Comparison of ENCODE assay signal across 18 mouse cellular contexts in the genomic region with DNA sequence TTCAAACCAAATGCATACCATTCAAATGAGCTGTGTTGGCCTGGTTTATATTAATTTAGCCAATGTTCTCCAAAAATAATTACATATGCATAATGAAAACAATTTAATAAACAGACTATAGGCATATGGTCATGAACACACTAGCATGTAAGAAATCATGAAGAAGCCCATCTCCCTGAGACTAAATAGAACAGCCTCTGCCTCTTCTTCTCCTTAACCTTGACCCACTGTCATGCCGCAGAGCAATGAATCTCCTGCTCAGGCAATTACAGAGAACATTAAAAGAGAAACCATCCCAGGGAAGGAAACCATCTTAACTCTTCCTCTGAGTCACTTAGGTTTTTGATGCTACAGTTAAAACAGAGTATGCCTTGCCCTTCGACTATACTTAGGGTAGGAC.
DNase-seq lines count a peak whose midpoint lies in the region; ATAC-seq and TF ChIP-seq lines count a peak whose summit lies in the region.
"Had no signal": no experiment of that assay in that cellular context is flagged by ENCODE, and none has a peak within 500 bp of the region (broad histone marks: within the 10 kb centered on the region; RNA-seq: fewer than 3 reads in every experiment).

No protein-coding gene starts in this region.

- TF ChIP-seq CTCF in liver, postnatal 0 days (IDR thresholded peaks at IDR 0.05; ENCODE audit: low read depth), result no peak

- intact Hi-C loops in heart, postnatal 36 days (cut with DNase I), result no loop called here

- H3K4me2 ChIP-seq in liver, embryonic 11.5 days, result no peak overlapping the region
- H3K4me2 ChIP-seq in liver, postnatal 0 days (ENCODE audit: low read depth, low read length), result no peak overlapping the region
- H3K4me2 ChIP-seq in intestine, embryonic 15.5 days (replicated peaks), result no peak overlapping the region
- H3K4me2 ChIP-seq: forebrain, embryonic 12.5 days; limb, embryonic 15.5 days; liver, embryonic 15.5 days; midbrain, embryonic 11.5 days had no signal

- no peaks in the 10 kb centered on the region for H3K27me3 ChIP-seq in liver, embryonic 11.5 days (replicated peaks; ENCODE audit: control insufficient read depth, insufficient read depth, low read length)
- no peaks in the 10 kb centered on the region for H3K27me3 ChIP-seq in liver, postnatal 0 days (ENCODE audit: insufficient read depth, low read length)
- no peaks in the 10 kb centered on the region for H3K27me3 ChIP-seq in intestine, embryonic 15.5 days (replicated peaks)
- H3K27me3 ChIP-seq: forebrain, embryonic 12.5 days; limb, embryonic 15.5 days; liver, embryonic 15.5 days had no signal

- H3K27ac ChIP-seq in liver, embryonic 11.5 days (ENCODE audit: low read depth, low read length), result no peak overlapping the region
- H3K27ac ChIP-seq in liver, postnatal 0 days (ENCODE audit: low read depth), result no peak overlapping the region
- 0 out of 2 replicates have a peak overlapping the region, but pooled peaks have one; percentile 9 for H3K27ac ChIP-seq in intestine, embryonic 15.5 days
- H3K27ac ChIP-seq: forebrain, embryonic 12.5 days; liver, embryonic 15.5 days had no signal

- TF ChIP-seq EP300 in liver, postnatal 0 days (IDR thresholded peaks at IDR 0.05; ENCODE audit: low read depth), result no peak

- H3K36me3 ChIP-seq in liver, embryonic 11.5 days (ENCODE audit: control insufficient read depth, insufficient read depth, low read length), result no peaks in the 10 kb centered on the region
- H3K36me3 ChIP-seq in liver, postnatal 0 days (replicated peaks; ENCODE audit: insufficient read depth, low read length), result no peaks in the 10 kb centered on the region
- no peaks in the 10 kb centered on the region for H3K36me3 ChIP-seq in intestine, embryonic 15.5 days
- H3K36me3 ChIP-seq: forebrain, embryonic 12.5 days; limb, embryonic 15.5 days; liver, embryonic 15.5 days had no signal

- DNase-seq in heart, postnatal 4 days, result peak; percentile 2
- no peak for DNase-seq in heart, postnatal 36 days
- peak; percentile 8 for DNase-seq in liver, embryonic 11.5 days (ENCODE audit: low spot score)
- DNase-seq in liver, postnatal 0 days, result no peak
- peak; percentile 42 for DNase-seq in mesoderm, embryonic 11.5 days (ENCODE audit: low read depth, low spot score)
- no peak for DNase-seq in thymus, postnatal 4 days
- DNase-seq: cerebellum, adult 9-10 months; gastrocnemius, postnatal 25 days; kidney, postnatal 10 days; left cerebral cortex, postnatal 4 days; right cerebral cortex, adult 18-20 months; right cerebral cortex, postnatal 4 days had no signal

- no peak overlapping the region for H3K4me3 ChIP-seq in liver, embryonic 11.5 days (ENCODE audit: low read depth, low read length)
- no peak overlapping the region for H3K4me3 ChIP-seq in liver, postnatal 0 days (ENCODE audit: low read depth, low read length)
- H3K4me3 ChIP-seq in intestine, embryonic 15.5 days (replicated peaks), result no peak overlapping the region
- H3K4me3 ChIP-seq: erythroblast, embryonic 14.5 days; forebrain, embryonic 12.5 days; limb, embryonic 15.5 days; liver, embryonic 15.5 days had no signal

- H3K9me3 ChIP-seq in liver, embryonic 11.5 days (ENCODE audit: control insufficient read depth, low read length), result no peaks in the 10 kb centered on the region
- H3K9me3 ChIP-seq in liver, postnatal 0 days (ENCODE audit: low read length), result no peaks in the 10 kb centered on the region
- H3K9me3 ChIP-seq in intestine, embryonic 15.5 days, result no peaks in the 10 kb centered on the region
- H3K9me3 ChIP-seq: forebrain, embryonic 12.5 days; limb, embryonic 15.5 days; liver, embryonic 15.5 days had no signal

- 83% methylated on average over 2 of the region's 2 CpGs for WGBS in liver, embryonic 11.5 days
- 79% methylated on average over 2 of the region's 2 CpGs for WGBS in liver, postnatal 0 days (ENCODE audit: insufficient replicate concordance)
- 60% methylated on average over 2 of the region's 2 CpGs for WGBS in intestine, embryonic 15.5 days

- H3K4me1 ChIP-seq in liver, embryonic 11.5 days (replicated peaks; ENCODE audit: control insufficient read depth, insufficient read depth, low read length), result peaks cover 3% of the 10 kb centered on the region; the same call in 1 of the 2 replicates
- no peaks in the 10 kb centered on the region for H3K4me1 ChIP-seq in liver, postnatal 0 days (ENCODE audit: insufficient read depth)
- H3K4me1 ChIP-seq in intestine, embryonic 15.5 days (replicated peaks), result peaks cover 8% of the 10 kb centered on the region
- H3K4me1 ChIP-seq: forebrain, embryonic 12.5 days; liver, embryonic 15.5 days had no signal

- ATAC-seq in liver, embryonic 11.5 days (replicated peaks; ENCODE audit: low FRiP score), result no peak
- no peak for ATAC-seq in liver, postnatal 0 days
- no peak for ATAC-seq in intestine, embryonic 15.5 days

- H3K9ac ChIP-seq in liver, embryonic 11.5 days (ENCODE audit: low read depth, low read length), result no peak overlapping the region
- H3K9ac ChIP-seq in liver, postnatal 0 days (replicated peaks), result no peak overlapping the region
- H3K9ac ChIP-seq in intestine, embryonic 15.5 days, result no peak overlapping the region
- H3K9ac ChIP-seq: forebrain, embryonic 12.5 days; limb, embryonic 15.5 days; liver, embryonic 15.5 days had no signal

Comparison
In these comparisons a context has a peak if more than half of its experiments do, and no peak if none do; other contexts are left out.
1. DNase-seq: peak in heart, postnatal 4 days (single experiment), liver, embryonic 11.5 days (single experiment) and mesoderm, embryonic 11.5 days (single experiment); none in heart, postnatal 36 days (0 of 2), liver, postnatal 0 days (single experiment) and thymus, postnatal 4 days (single experiment).